Mouse (Mus musculus) embryo, embryonic 11 days (tissue): Measurements from ENCODE around the gene Psmd8.
"Not testable (repeated sequence)": the region's sequence is repeated elsewhere in the genome, so short reads cannot be mapped to it uniquely, and the experiment has no call there.

ENCODE experiments used
- DNase-seq: peaks from one replicate; pipeline ENCODE4 v3.0.0-alpha.2; 2015

The Psmd8 gene

GRCm38 (mm10) chr7:29180077-29180853 is at the start of gene Psmd8:
Gene Psmd8, minus strand, starts transcription at chr7:29180701.
- peak; percentile 99 for DNase-seq

- DNase-seq, result no peak
These were observed 47.7 kb upstream of the Psmd8 start for GRCm38 (mm10) chr7:29228202-29228601.

- DNase-seq, result no peak
These were observed 45.0 kb upstream of the Psmd8 start for GRCm38 (mm10) chr7:29225520-29225919.

- DNase-seq, result peak; percentile 75
These were observed 44.4 kb upstream of the Psmd8 start for GRCm38 (mm10) chr7:29224756-29225394.

- DNase-seq, result no peak
These were observed 34.3 kb upstream of the Psmd8 start for GRCm38 (mm10) chr7:29214846-29215245.

- DNase-seq, result no peak
These were observed 33.7 kb upstream of the Psmd8 start for GRCm38 (mm10) chr7:29214236-29214635.

- peak; percentile 85 for DNase-seq
These were observed 33.2 kb upstream of the Psmd8 start, which contains the start of gene Catsperg1 for GRCm38 (mm10) chr7:29213675-29214082. Gene Catsperg1, minus strand, starts transcription at chr7:29214035.

GRCm38 (mm10) chr7:29212775-29213560 is 32.5 kb upstream of the Psmd8 start:
- DNase-seq, result not testable (repeated sequence)

- DNase-seq, result no peak
These were observed 31.8 kb upstream of the Psmd8 start for GRCm38 (mm10) chr7:29212199-29212765.

GRCm38 (mm10) chr7:29211415-29212198 is 31.1 kb upstream of the Psmd8 start:
- DNase-seq, result peak; percentile 85

- DNase-seq, result not testable (repeated sequence)
These were observed 30.5 kb upstream of the Psmd8 start for GRCm38 (mm10) chr7:29211013-29211412.

GRCm38 (mm10) chr7:29202577-29202976 is 22.1 kb upstream of the Psmd8 start:
- no peak for DNase-seq

GRCm38 (mm10) chr7:29194230-29194629 is 13.7 kb upstream of the Psmd8 start:
- DNase-seq, result not testable (repeated sequence)

GRCm38 (mm10) chr7:29181323-29181722 is 822 bp upstream of the Psmd8 start:
- DNase-seq, result not testable (repeated sequence)

- DNase-seq, result no peak
These were observed 344 bp upstream of the Psmd8 start for GRCm38 (mm10) chr7:29180854-29181236.

- no peak for DNase-seq
These were observed 1.2 kb downstream of the Psmd8 start for GRCm38 (mm10) chr7:29179323-29179722.

GRCm38 (mm10) chr7:29178106-29178505 is 2.4 kb downstream of the Psmd8 start:
- no peak for DNase-seq

GRCm38 (mm10) chr7:29172390-29173016 is 8.0 kb downstream of the Psmd8 start:
- DNase-seq, result no peak

GRCm38 (mm10) chr7:29171562-29172097 is 8.9 kb downstream of the Psmd8 start:
- DNase-seq, result no peak

GRCm38 (mm10) chr7:29170755-29171561 is 9.5 kb downstream of the Psmd8 start:
- peak; percentile 62 for DNase-seq
